Mouse (Mus musculus) CD4-positive, CD25-positive, alpha-beta regulatory T cell, adult 9 weeks (primary cell): Measurements from ENCODE around the gene Npw. TPM values are rescaled to one million over a fixed set of nuclear protein-coding genes. Genes with fewer than 3 reads are reported as not detected.

ENCODE experiments used
- polyA plus RNA-seq: library from polyadenylated mRNA; unstranded; fragments of 100-300 nt; shearing (Covaris generic); gene quantifications from one replicate; pipeline ENCODE4 v1.2.1, GENCODE M21; 2017

The Npw gene
- not detected for polyA plus RNA-seq

GRCm38 (mm10) chr17:24658017-24658758 is at the start of gene Npw:
Npw (minus strand) TSS chr17:24658457.

GRCm38 (mm10) chr17:24706982-24707800 is 48.9 kb upstream of the Npw start, which contains the start of gene Tbl3:
Tbl3 (minus strand) TSS chr17:24707660.

GRCm38 (mm10) chr17:24696011-24696697 is 37.9 kb upstream of the Npw start, which contains the start of the genes Gfer and Noxo1:
Gfer (minus strand) TSS chr17:24696156.
Noxo1 (plus strand) TSS chr17:24696234.

GRCm38 (mm10) chr17:24689251-24690081 is 31.2 kb upstream of the Npw start, which contains the start of gene Syngr3:
Syngr3 (minus strand) TSS chr17:24689955.

GRCm38 (mm10) chr17:24669545-24670245 is 11.4 kb upstream of the Npw start, which contains the start of gene Zfp598:
Zfp598 (plus strand) TSS chr17:24669687.

GRCm38 (mm10) chr17:24650070-24650616 is 8.1 kb downstream of the Npw start, which contains the start of gene Slc9a3r2:
Slc9a3r2 (minus strand) TSS chr17:24650327.

GRCm38 (mm10) chr17:24632167-24632812 is 26.0 kb downstream of the Npw start, which contains the start of the genes Tsc2 and Nthl1:
Tsc2 (minus strand) TSS chr17:24632630.
Nthl1 (plus strand) TSS chr17:24632680.

Other genes starting within 250 kb of the Npw start
- 205 TPM for gene Rnps1, start 243.9 kb downstream of the Npw start, polyA plus RNA-seq
- gene Eci1, start 231.8 kb downstream of the Npw start, polyA plus RNA-seq = 78.7 TPM
- gene Dnase1l2, start 215.4 kb downstream of the Npw start, polyA plus RNA-seq = 4.9 TPM
- gene E4f1, start 188.1 kb downstream of the Npw start, polyA plus RNA-seq = 58.6 TPM
- 2.4 TPM for gene Pgp, start 188.1 kb downstream of the Npw start, polyA plus RNA-seq
- not detected for gene Bricd5, start 184.6 kb downstream of the Npw start, polyA plus RNA-seq
- 30.8 TPM for gene Mlst8, start 179.4 kb downstream of the Npw start, polyA plus RNA-seq
- 0.15 TPM for gene Caskin1, start 169.9 kb downstream of the Npw start, polyA plus RNA-seq
- gene Traf7, start 130.5 kb downstream of the Npw start, polyA plus RNA-seq = 110 TPM
- gene Rab26, start 124.2 kb downstream of the Npw start, polyA plus RNA-seq = 5.0 TPM
- 18.9 TPM for gene Pkd1, start 108.6 kb downstream of the Npw start, polyA plus RNA-seq
- gene Tsc2, start 25.8 kb downstream of the Npw start, polyA plus RNA-seq = 52.7 TPM
- gene Nthl1, start 25.8 kb downstream of the Npw start, polyA plus RNA-seq = 6.2 TPM
- gene Slc9a3r2, start 8.1 kb downstream of the Npw start, polyA plus RNA-seq = not detected
- gene Zfp598, start 11.2 kb upstream of the Npw start, polyA plus RNA-seq = 2.3 TPM
- gene Syngr3, start 31.5 kb upstream of the Npw start, polyA plus RNA-seq = 0.40 TPM
- 7.7 TPM for gene Gfer, start 37.7 kb upstream of the Npw start, polyA plus RNA-seq
- 1.7 TPM for gene Noxo1, start 37.8 kb upstream of the Npw start, polyA plus RNA-seq
- 71.9 TPM for gene Tbl3, start 49.2 kb upstream of the Npw start, polyA plus RNA-seq
- not detected for gene Rnf151, start 59.6 kb upstream of the Npw start, polyA plus RNA-seq
- 660 TPM for gene Rps2, start 59.7 kb upstream of the Npw start, polyA plus RNA-seq
- 257 TPM for gene Ndufb10, start 66.0 kb upstream of the Npw start, polyA plus RNA-seq
- gene Rpl3l, start 69.4 kb upstream of the Npw start, polyA plus RNA-seq = not detected
- gene Msrb1, start 78.2 kb upstream of the Npw start, polyA plus RNA-seq = 20.9 TPM
- not detected for gene Hs3st6, start 94.5 kb upstream of the Npw start, polyA plus RNA-seq
- gene Meiob, start 145.8 kb upstream of the Npw start, polyA plus RNA-seq = not detected
- gene Hagh, start 181.7 kb upstream of the Npw start, polyA plus RNA-seq = 49.6 TPM
- gene Fahd1, start 191.9 kb upstream of the Npw start, polyA plus RNA-seq = 2.7 TPM
- not detected for gene Igfals, start 207.5 kb upstream of the Npw start, polyA plus RNA-seq
- 113 TPM for gene Nubp2, start 227.9 kb upstream of the Npw start, polyA plus RNA-seq
- 58.4 TPM for gene Spsb3, start 228.2 kb upstream of the Npw start, polyA plus RNA-seq
- 64.8 TPM for gene Eme2, start 236.6 kb upstream of the Npw start, polyA plus RNA-seq
- 40.9 TPM for gene Mrps34, start 236.7 kb upstream of the Npw start, polyA plus RNA-seq
- gene Nme3, start 238.0 kb upstream of the Npw start, polyA plus RNA-seq = 69.5 TPM